Mouse (Mus musculus) frontal cortex, adult 2 months (tissue): ENCODE measurements around the gene Lrrc42. TPM values are rescaled to one million over a fixed set of nuclear protein-coding genes. Genes with fewer than 3 reads are reported as not detected.

Experiments
- DNase-seq, 2 experiments: peaks; one replicate each; pipeline ENCODE4 v3.0.0; 2022; ENCODE audit warnings: low spot score in 1 of 2; ENCODE audit errors: extremely low spot score in 1 of 2
- polyA plus RNA-seq: library from polyadenylated mRNA; depleted of rRNA; stranded (reverse); fragments of >200 nt; gene quantifications from 2 replicates; pipeline ENCODE4 v1.2.3, GENCODE M21; 2012; rRNA removed

Lrrc42 gene
- polyA plus RNA-seq, result 20.6 and 21.8 TPM in 2 replicates

DNA sequence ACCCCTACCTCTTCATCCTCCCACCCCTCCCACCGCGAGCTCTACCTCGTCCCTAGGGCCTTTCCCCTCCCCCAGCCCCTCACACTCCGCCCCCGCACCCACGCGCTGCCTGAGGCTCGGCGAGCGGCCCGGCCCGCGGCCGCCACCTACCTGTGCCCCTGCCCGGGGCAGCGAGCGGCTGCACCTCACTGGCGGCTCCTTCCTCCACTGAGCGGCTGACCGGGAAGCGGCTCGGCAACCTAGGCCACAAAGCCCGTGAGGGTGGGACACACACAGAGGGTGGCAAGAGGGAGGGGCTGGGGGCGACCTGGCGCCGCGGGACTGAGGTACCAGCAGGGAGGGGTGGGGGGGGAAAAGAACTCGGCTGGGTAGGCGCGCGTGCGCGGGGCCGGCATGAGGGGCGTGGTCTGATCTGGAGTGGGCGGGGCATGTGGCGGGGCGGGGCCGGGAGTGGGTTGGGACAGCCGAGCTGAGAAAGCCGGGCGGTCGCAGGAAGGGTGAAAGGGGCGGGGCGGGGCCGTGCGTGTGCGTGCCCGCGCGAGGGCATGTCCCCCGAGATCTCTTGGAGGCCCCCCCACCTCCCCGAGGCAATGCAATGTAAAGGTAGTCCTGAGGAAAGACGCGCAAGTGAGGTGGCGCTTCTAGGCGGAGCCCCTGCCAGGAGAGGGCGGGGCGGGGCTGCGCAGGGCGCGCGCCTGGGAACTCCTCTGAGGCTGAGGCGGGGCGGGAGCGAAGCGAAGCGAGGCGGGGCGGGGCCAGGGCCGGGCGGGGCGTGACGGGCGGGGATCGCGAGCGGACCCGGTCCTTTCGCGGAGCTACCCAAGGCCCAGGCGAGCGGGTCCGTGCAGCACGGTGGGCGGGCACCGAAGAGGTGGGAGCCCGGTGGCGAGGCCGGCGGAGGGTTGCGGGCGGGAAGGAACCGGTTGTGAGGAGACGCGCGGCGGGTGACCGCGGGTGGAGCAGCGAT, at the start of gene Lrrc42, which contains the start of gene Hspb11:
Gene Lrrc42 (minus strand): TSS at position 408 of the 967 bp plus-strand sequence.
Gene Hspb11 (plus strand): TSS at position 469 of the 967 bp plus-strand sequence.
- DNase-seq, result peak; percentile 89 to 92

DNA sequence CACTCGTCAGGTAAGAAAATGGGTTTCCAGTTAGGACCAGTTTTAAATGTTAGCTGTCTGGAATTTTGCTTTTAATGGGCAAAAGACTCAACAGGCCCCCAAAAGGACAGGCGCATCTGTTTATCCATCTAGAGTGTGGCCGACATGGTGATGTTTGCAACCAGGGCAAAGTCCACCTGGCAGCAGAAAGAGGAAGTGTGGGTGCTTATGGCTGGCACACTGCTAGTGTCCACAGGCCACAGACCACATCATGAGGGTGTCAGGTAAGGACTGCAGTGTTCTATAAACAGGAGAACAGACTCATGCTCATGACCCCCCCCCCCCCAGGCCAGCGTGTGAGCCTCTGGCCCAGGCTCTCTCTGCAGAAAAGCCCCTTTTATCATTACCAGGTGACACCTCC, 49.5 kb upstream of the Lrrc42 start:
- DNase-seq, result no peak

DNA sequence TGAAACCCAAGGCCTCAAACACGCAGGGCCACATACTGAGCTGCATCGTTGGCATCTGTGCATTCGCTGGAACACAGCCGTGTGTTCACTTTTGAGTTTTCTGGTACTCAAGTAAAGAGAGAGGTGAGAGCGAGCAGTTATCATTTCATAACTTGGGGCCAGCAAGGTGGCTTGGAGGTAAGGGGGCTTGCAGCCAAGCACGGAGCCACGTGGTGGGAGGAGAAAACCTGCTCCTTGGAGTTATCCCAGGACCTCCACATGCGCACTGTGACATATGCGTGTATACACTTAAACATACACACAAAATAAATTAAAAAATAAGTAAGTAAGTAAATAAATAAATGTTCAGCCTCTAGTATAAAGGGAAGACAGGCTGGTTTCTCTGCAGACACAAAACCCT, 48.9 kb upstream of the Lrrc42 start:
- no peak for DNase-seq

DNA sequence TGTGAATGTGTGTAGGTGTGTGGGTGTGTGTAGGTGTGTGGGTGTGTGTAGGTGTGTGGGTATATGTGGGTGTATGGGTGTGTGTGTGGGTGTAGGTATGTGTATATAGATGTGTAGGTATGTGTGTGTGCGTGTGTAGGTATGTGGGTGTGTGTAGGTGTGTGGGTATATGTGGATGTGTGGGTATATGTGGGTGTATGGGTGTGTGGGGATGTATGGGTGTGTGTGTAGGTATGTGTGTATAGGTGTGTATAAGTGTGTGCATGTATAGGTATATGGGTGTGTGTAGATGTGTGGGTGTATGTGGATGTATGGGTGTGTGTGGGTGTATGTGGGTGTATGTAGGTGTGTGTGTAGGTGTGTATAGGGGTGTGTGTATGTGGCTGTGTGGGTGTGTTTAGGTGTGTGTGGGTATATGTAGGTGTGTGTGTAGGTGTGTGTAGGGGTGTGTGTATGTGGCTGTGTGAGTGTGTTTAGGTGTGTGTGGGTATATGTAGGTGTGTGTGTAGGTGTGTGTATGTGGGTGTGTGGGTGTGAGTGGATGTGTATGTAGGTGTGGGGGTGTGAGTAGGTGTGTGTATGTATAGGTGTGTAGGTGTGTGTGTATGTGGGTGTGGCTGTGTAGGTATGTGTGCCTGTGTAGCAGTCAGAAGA, 47.7 kb upstream of the Lrrc42 start:
- DNase-seq, result no peak

DNA sequence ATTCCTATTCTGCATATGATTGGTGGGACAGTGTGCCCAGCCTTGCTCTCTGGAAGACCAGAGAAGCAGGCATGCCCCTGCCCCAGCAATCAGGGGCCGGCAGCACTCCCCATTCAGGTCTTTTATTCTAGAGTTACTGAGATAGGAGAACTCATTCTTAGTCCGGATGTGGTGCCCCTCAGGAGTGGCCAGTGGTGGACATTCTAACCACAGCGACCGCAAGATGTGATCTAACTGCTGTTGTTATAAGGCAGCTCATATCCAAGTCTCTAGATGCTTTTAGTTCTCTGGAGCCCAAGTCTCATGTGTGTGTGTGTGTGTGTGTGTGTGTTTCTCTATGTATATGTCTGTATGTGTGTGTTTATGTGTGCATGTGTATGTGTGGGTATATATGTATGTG, 47.0 kb upstream of the Lrrc42 start:
- no peak for DNase-seq

DNA sequence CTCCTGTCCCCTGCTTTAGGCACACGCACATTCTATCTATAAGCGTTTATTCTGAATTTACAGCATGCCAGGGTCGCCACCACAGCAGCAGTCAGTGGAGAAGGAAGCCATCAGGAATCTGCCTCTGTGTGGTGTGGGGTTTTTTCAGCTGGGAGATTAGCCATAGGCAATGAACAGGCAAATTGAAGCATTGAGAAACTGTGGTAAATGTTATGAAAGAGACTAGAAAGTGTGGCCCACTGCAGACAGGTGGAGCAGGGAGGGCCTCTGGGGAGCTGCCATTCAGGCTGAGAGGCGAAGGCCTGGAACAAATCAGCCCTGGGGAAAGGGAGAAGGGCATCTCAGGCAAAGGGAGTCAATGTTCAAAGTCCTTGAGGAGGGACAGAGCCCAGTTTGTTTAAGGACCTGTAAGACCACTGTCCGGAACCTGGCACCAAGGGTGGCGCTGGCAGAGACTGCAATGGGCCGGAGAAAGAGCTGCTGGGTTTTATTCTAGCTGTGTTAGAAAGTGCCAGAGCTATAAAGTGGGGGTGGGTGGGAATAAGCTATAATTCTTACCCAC, 46.5 kb upstream of the Lrrc42 start:
- DNase-seq, result no peak

DNA sequence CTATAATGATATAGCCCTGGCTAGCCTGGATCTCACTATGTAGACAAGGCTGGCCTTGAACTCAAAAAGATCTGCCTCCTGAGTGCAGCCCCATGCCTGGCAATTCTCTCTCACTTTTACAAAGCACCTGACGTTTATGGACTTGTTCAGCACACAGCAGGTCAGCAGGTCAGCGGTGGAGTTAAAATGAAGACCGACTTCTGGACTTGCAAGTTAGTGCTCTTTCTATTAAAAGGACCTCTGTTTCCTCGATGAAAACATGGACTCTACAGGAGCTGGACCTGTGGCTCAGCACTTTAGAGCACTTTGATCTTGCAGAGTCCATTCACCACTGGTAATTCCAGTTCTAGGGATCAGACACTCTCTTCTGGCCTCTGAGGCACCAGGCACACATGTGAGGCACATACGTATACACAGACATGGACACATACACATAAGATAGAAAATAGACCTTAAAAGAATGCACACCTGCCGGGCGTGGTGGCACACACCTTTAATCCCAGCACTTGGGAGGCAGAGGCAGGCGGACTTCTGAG, 44.8 kb upstream of the Lrrc42 start:
- no peak for DNase-seq

DNA sequence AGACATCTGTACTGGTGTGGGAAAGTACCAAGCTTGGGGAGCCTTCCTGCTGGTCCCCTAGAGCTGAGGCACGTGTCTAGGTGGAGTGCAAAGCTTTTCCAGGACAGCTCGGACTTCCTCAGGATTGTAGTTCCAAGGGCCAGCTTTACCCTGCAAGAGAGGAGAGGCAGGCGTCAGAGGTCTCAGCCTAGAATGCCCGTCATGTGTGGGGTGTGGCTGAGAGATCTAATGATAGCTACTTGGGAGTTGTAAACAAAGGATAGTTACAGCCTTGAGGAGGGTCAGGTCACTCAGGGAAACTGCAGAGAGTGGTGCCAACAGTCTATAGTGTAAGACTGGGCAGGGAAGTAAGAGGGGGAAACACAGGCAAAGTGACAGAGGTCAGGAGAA, 38.9 kb upstream of the Lrrc42 start:
- DNase-seq, result no peak

DNA sequence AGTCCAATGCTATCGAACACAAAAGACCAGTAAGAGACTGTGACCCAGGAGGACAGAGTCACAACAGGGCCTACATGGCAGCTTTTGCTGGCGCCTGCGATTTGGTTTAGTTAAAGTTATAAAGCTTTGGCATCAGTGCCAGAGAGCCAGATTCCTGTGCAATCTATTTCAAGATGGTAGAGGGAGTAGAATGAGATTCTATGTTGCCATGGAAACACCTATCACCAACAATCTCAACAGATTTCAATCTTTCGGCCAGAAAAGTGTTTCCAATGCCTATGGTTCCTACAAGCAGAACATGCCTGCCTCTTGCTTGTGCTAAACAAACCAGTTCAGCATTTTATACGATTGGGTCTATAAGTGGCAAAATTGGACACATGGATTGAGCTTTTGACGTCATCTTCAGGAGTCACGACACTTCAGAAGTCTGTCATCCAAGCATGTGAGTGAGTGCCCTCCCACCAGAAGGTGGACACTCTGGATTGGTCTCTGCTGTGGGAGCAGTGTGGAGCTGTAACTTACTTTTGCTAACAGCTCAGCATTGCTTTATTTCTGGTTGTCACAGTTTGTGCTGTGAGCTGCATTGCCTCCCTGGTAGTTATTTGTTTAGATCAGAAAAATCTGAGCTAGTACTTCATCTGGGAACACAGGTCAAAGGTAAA, 38.4 kb upstream of the Lrrc42 start:
- DNase-seq, result peak in 1 of 2 experiments; percentile 52

DNA sequence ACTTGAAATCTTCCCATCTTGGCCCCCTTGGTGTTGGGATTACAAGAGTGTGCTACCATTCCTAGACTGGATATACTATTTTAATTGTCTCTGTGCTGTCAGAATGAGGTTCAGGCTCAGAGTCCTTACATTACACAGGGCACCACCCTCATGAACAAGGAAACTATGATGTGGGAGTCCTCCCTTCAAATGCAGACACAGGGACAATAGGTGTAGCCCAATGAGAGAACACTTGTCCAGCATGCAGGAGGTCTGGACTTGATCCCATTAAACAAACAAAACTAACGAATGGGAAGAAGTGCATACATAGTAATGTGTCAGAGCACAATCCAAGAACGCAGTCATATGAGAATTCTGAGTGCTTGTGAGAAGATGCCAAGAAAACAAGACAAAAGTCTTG, 34.2 kb upstream of the Lrrc42 start:
- no peak for DNase-seq

DNA sequence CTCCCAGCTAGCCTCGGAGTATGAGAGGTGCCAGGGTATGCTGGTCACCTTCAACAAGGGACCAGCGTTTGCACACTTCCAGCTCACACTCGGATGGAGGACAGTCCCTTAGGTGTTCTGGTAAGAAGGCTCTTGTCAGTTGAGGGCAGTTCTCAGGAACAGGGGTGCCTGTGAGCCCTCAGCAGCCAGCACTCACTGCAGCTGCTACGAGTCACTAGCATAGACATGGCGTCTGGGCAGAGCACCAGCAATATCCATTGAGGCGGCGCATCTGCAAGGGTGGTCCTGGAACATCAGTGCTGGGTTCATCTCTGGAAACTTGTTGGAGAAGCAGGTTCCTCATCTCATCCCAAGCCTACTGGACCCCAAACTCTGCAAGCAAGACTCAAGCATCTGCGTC, 33.1 kb upstream of the Lrrc42 start:
- DNase-seq, result no peak

DNA sequence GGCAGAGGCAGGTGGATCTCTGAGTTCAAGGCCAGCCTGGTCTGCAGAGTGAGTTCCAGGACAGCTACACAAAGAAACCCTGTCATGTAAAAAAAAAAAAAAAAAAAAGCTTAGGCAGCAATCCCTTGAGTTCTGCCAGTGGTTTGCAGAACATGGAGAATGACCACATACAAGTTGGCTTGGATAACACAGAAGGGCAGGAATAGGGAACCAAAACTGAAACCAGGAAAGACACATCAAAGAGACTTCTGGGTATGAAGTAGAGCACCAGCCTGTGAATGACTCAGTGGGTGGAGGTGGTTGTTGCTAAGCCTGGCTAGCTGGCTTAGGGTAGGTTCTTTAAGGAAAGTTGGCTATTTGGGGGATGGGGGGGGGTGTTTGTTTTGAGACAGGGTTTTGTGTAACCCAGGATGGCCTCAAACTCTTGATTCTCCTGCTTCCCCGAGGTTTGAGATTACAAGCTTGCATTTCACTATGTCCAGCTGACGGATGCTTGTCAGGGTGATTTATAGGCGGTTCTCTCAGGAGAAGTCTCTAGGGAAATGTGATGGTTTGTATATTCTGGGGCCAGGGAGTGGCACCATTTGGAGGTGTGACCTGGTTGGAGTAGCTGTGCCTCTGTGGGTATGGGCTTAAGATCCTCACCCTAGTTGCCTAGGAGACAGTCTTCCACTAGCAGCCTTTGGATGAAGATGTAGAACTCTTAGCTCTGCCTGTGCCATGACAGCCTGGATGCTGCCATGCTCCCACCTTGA, 32.3 kb upstream of the Lrrc42 start:
- DNase-seq, result no peak

DNA sequence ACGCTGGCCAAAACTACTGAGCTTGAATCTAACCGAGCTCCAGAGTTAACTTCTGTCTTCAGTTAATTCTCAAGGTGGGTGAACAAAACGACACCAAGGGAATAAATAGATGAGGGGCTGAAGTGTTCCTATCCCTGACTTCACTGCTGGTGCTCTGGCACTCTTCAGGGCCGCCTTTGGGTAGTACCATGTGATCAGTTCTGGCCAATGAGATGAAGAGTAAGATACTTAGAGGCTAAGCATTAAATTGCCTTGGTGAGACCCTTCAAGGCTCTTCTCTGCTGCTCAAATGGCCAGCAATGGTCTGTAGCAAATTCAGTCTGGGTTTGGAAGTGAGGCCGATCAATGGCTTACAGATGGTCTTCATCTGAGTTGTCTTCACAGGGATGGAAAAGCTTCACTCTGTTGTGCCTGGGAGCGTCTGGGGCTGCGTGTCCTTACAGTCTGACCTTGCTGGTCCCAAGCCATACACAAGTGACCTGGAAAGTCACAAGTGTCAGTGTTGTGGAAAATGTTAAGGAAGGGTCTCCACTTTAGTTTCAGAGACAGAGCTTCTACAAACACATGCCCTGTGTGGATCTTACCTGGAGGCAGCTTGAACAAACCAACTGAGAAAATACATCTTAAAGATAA, 27.6 kb upstream of the Lrrc42 start:
- no peak for DNase-seq

DNA sequence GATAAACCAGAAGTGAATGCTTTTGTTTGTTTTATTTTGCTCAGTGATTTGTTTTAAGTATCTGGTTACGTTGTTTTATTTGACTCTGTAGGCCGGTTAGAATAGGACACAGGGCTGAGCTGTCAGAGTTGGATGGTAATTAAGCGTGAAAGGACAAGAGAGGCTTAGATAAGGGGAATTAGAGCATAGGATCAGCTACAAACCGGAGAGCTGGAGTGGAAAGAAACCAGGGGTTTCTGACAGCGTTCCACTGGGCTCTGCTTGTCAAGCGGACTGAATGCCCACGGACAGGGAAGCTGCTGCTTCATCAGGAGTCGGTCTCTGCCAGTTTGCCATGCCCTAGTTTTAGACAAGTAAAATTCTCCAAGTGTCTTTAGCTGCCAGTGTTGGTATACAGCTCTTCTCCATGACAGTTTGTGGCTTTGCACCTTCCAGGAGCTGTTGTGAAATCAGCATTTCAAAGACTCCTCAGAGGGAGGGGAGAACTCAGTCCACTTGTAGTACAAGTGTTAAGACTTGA, 24.9 kb upstream of the Lrrc42 start:
- DNase-seq, result no peak

DNA sequence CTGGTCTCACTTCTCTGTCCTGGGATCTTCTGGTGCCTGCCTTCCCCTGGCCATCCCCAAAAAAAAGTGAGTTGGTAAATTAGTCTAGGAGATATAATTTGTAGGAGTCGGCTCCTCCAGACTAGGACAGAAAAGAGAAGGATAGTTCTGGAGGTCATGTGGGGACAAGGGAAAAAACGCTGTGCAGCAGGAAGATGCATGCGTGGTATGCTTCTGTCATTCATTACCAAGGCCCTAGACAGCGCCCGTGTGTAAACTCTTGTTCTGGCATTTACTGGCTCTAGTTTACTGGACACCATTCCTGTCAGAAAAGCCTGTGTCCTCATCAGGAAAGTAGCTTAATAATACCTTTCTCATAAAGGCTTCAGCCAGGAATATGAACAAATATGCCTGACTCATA, 21.2 kb upstream of the Lrrc42 start:
- no peak for DNase-seq

DNA sequence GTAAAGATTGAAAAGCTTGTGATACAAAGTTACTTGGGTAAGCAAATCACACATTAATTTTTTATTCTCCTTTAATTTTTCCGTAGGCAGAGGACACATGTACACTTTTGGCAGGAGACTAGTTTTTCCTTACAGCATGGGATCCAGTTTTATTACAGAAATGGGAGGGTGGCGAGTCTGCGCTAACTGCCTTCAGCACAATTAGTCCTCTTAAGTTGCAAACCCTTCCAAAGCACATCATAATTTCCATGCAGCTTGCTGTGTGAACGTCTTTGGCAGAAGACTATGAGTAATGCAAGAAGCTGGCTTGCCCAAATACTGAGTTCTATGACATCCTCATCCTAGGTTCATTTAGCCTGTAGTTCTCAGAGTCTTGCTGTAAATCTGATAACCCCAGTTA, 20.4 kb upstream of the Lrrc42 start:
- no peak for DNase-seq

DNA sequence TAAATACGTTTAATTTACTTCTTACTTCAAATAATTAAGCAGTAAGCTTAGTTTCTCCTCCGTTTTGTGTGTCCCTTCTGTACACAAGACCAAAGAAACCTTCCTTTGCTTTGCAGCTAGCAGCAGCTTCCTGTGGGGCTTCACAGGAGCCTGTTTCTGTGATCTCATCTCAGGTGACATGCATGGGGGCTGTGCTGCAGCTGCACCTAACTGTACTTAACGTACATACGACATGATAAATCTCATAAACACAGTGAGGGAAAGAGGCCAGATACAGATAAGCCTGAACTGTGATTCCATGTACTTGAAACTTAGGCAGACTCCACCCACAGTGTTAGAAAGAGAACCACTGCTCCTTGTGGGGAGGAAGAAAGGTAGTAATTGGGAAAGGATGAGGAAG, 6.7 kb upstream of the Lrrc42 start:
- no peak for DNase-seq

DNA sequence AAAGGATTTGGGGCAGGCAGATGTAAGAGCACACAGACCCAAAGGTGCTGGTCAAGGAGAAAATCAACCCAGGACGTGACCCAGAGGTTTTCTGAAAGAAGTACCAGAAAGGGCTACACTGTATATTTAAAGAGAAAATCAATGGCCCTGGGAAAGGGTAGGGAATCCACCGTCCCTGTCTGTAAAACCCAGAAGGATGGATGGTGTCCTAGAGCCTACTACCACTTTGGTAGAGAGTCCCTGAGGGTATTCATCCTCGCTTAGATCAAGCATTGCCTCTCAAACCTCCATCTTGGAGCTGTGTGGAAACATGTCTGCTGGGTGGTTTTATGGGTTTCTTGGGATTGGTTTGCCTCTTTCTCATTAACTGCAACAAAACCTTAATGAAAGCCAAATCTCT, 1.1 kb upstream of the Lrrc42 start:
- DNase-seq, result no peak

DNA sequence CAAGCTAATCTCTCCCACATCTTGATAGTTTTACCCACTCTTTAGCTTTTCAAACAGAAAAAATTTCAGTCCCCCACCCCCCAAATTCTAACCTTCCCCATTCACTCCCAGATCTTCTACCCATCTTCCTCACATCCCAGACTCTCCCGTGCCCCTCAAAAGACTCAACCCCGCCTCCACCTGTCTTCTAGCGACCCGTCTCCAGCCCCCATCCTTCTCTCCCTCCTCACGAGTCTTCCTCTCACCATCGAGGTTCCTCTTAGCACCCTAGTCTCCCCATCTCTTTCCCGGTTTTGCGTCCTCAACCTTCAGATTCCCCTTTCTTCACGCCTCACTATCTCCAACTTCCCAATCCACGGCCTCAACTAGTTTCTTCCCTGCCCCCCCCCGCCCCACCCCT, 810 bp downstream of the Lrrc42 start:
- no peak for DNase-seq
